Mouse (Mus musculus) cerebellum, postnatal 4 days (tissue): ENCODE measurements around the gene Gpr107.

ENCODE experiments used
- DNase-seq, 2 experiments: peaks; one replicate each; pipeline ENCODE4 v3.0.0; 2022; ENCODE audit warnings: low spot score in 2 of 2, mixed read lengths in 1 of 2

The Gpr107 gene

DNA sequence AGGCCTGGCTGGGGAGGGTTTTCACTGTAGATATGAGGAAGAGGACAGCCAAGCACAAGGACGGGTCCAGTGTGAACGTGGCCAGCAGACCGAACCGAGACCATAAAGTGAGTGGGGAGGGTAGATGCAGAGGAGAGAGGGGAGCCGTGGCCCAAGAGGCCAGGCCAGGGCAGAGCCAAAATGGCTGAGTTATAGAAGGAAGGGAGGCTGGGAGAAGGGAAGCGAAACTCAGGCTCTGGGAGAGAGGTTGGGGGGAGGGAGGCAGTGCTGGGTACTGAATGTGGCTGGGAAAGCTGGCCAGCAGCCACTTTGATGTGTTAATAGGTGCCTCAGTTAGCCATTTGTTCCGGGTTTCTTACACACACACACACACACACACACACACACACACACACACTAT is 24.9 kb upstream of the Gpr107 start:
- no peak for DNase-seq

GRCm38 (mm10) chr2:31127899-31128298 is 24.2 kb upstream of the Gpr107 start:
- DNase-seq: no peak

GRCm38 (mm10) chr2:31129742-31130518 is 22.2 kb upstream of the Gpr107 start:
- DNase-seq: no peak

DNA sequence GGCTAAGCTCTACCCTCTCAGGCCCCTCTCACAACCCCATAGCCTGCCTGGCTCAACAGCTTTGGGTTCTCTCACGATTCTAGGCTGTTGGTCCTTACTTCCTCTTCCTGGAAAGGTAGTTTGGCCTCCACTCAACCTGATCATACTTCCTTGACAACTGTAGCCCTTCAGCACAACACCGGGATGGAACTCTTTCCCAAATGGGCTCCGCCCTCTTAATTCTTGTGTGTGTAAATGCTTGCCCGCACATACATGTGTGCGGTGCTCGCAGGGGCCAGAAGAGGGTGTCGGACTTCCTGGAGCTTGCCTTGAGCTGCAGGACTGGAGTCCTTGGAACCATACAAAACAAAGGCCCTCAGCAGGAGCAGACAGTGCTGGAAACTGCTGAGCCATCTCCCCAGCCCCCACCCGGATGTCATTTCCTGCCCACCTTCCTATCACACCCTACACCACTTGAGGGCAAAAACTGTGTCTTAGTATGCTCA is 21.3 kb upstream of the Gpr107 start:
- DNase-seq: no peak

- no peak for DNase-seq
These were observed 19.4 kb upstream of the Gpr107 start for GRCm38 (mm10) chr2:31132682-31133081.

GRCm38 (mm10) chr2:31133981-31134380 is 18.1 kb upstream of the Gpr107 start:
- no peak for DNase-seq

- DNase-seq: no peak
These were observed 16.6 kb upstream of the Gpr107 start for GRCm38 (mm10) chr2:31135512-31135931.

- DNase-seq: no peak
These were observed 15.8 kb upstream of the Gpr107 start for GRCm38 (mm10) chr2:31136338-31136737.

DNA sequence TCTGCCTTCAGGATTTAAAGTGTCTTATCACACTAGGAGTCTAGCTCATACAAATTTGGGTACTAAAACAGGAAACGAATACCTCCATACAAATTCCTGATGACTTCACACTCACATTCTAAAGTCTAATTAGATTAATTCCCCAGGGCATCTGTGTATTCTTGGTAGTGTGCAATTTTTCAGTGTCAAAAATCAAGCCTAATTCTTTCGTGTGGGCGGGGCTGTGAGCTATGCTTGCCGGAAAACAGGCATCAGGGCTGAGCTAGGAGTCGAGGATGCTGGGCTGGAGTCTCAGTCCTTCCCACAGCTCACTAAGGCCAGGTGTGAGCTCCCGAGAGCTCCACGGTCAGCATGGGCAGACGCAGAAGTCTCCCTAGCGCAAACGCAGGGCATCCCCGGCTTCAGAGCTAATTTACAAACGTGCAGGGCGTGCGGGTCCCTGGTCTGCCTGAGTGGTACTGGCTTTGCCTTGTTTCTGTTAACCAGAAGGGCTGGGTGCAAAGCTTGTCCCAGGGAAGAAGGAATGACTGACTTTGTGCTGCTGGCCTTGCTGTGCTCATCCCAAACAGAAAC is 15.0 kb upstream of the Gpr107 start:
- no peak for DNase-seq

DNA sequence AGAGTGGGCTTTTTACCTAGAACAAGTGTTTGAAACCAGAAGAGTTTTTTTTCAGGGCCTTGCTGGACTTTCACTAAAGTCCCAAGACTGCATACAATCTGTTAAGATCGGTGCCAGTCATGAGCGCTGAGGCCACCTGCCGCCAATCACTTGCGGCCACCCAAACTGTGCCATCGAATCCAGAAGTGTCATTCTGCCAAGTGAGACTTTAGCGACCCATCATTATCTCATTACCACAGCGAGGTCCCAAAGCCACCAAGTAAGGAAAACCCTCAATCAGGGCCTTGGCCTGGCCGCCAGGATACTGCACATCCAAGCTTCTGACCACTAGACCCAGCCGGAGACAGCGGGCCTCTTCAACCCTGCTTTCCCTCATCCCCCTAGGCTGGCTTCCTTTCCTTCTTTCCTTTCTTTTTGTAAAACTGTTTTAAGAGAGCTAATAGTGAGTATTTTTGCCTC is 12.9 kb upstream of the Gpr107 start:
- no peak for DNase-seq

DNA sequence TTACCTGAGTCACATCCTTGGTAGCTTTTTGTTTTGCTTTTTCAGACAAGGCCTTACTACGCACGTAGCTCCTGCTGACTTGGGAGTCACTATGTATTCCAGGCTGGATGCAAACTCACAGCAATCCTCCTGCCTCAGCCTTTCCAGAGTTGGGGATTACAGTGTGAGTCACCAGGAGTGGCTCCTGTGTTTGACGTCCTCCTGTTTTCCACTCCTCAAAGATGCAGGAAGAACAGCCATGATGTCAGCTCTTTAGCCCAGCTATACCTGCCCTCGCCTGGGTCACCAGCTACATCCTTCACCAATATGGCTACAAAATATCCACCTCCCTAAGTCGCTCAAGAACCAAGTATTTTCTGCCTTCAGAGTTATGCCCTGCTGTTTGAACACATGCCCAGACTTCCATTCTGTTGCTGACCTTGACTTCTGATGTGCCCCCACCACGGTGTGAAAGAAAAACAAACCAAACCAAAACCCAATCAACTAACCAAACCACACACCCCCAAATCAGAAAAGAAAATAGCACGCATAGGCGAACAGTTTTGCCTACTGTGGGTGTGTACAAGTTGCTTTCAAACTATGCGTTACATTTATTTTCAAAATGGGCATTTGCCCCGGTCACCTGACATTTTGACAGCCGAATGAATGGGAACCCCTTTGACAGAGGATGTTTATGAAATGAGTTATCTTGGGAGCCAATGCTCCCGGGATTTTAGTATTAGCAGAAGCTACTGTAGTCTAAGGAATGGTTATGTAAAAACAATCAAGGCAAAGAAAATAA is 11.9 kb upstream of the Gpr107 start:
- no peak for DNase-seq

GRCm38 (mm10) chr2:31140772-31141073 is 11.4 kb upstream of the Gpr107 start:
- DNase-seq: no peak

DNA sequence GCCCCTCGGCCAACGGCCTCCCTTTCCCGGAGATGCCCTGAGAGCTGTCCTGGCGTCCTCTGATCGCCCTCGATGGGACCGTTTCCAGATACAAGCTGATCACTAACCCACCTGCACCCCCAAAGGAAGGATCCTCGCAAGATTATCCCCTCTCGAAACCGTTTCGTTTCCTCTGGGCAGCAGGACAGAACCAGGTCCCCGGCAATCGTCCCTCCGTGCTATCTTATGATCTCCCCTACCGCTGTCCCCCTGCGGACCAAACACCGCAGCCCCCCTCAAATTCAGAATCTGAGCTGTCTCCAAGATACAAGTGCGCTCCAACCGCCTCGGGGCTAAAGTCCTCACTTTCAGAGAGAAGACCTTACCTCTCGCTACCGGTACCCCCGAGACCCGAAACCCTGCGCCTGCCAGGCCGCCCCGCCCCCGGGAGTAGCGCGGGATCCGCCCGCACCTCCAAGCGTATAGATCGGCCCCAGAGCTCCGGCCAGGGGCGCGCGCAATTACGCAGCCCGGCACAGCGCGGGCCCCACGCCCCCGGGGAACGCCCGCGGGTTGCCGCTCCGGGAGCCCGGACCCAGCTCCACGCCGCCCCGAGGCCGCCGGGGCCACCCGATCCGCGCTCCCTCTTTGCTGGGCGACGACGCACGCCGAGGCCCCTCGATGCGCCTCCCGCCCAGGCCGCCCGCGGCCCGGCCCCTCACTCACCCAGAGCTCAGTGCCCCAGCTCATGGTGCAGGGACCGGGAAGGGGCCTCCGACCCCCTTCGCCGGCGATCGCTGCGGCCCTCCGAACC is 10.8 kb upstream of the Gpr107 start:
- peak in 1 of 2 experiments; percentile 36 for DNase-seq

DNA sequence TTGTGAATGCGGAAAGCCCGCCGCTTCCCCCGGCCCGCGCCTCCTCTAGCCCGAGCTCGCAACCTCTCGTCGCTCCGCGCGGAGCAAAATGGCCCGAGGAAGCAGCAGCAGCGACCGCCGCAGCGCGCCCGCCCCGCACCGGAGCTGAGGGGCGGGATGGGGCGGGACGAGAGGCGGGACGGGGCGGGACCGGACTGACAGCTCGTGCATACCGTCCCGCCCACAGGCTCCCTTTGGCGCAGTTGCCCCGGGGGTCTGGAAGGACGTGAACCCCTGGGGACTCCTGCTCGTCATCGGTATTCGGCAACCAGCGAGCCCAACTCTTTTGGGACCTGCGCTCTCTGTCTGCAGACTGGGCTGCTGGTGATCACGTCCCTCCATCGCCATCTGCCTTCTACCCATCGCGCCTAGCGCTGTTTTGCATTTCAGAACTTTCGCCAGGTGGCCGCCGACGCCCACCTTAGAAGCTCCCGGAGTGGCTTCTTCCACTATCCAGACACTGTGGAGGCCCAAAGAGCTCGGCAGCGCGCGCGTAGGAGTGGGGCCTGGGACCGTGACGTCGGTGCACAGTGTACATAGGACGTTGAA is 10.2 kb upstream of the Gpr107 start, which contains the start of gene Fnbp1:
Gene Fnbp1, minus strand, starts transcription at position 142 of the 588 bp plus-strand sequence.
- DNase-seq: peak; percentile 66 to 81

DNA sequence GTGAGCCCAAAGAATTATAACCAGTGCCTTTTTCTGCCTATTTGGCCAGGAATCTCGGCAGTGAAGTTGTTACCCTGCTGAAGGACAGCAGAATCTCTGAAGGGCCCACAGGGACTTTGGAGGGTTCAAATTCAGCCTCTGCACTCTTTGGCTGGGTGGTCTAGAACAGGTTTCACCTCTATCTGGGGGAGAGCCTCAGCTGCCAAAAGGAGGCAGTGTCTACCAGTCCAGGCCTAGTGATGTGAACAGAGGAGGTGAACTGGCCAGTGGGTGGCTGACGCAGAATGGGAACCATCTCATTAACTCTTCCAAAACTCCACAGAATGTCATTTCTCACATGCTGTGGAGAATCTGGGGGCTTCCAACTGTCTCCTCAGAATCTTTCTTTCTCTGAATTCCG is 9.6 kb upstream of the Gpr107 start:
- no peak for DNase-seq

DNA sequence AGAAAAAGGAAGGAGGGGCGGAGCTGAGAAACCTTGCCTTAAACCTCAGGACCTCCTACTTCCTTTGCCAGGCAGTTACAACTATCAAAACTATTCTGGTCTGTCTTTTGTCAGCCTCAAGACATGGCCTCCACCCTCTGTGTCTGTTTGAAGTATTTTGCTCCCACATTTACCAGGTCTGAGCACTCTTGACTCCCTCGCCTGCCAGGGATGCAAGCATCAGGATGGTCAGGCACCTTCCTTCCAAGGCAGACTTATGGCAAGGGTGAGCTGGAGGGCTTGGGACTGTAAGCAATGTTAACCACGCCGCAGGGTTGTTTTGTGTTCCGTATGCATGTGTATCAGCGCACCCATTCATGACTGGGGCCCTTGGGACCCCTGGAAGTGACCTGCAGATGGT is 8.8 kb upstream of the Gpr107 start:
- DNase-seq: no peak

- DNase-seq: no peak
These were observed 8.1 kb upstream of the Gpr107 start for GRCm38 (mm10) chr2:31143768-31144695.

DNA sequence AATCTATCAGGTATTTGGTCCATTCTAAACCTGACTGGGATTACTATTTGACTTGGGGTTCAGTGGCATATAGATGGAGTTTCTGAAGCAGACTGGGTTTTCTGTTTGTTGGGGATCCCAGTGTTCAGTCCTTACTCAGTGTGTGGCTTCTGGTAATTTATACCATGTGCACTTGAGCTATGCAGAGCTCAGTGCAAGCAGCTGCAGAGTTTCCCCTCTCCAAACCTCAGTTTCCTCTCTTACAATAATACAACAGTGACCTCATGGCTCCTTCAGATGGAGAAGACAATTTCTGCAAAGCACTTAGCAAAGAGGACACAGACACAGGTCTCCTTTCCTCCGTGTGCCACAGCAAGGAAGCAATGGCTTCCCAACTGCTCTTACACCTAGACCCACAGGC is 7.2 kb upstream of the Gpr107 start:
- no peak for DNase-seq

DNA sequence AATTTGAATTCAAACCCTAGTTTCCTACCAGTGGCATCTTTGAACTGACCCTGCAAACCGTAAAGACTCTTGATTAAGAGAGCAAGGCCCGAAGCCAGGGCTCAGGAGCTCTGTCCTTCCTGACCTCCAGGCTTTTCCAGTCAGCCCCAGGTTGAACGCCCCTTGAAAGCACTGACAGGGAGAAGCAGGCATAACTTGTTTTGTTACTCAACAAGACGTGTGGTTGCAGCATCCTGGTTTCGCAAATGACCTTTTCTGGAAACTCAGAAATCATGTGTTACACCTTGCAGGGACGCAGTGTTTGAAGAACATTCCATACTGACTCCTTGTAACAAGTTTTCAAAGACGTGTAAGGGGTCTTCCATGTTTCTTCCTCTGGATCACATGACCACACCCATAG is 5.1 kb upstream of the Gpr107 start:
- no peak for DNase-seq

- DNase-seq: no peak
These were observed 1.4 kb upstream of the Gpr107 start for GRCm38 (mm10) chr2:31150762-31151161.
